Mouse (Mus musculus): ENCODE data around the gene Ezh1.

The Ezh1 gene

DNA sequence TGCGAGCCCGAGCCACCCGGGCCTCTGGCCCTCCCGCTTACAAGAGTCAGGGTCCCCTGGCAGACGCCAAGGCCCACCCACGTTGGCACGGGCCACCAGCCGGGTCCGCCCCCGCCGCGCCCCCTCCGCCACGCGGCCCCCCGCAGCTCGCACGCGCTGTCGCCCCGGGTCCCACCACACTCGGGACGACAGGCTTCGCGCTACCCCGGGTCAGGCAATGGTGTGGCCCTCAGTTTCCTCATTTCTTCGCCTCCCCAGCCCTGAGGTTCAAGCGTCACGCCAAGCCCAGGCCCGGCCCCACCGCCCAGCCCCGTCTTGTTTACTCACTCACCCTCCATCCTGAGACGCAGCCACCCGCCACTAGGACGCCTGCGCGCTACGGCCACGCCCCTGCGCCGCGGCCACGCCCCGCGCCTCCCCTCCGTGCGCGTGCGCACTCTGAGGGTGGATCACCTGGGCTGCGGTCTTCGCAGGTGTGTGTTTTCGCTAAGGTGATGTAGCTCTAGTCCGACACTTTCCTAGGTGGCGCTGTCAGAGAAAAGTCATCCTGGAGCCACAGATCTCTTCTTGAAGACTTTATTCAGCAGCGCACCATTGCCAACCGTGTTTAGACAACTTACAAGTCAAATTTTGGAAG is at the start of gene Ezh1:
TSS of gene Ezh1 (minus strand) at position 399 of the 637 bp plus-strand sequence.
- in situ Hi-C loops (cut with MboI, MseI) = no loop called here

GRCm38 (mm10) chr11:101275309-101275708 is 49.0 kb upstream of the Ezh1 start:
- in situ Hi-C loops (cut with MboI, MseI) = no loop called here

DNA sequence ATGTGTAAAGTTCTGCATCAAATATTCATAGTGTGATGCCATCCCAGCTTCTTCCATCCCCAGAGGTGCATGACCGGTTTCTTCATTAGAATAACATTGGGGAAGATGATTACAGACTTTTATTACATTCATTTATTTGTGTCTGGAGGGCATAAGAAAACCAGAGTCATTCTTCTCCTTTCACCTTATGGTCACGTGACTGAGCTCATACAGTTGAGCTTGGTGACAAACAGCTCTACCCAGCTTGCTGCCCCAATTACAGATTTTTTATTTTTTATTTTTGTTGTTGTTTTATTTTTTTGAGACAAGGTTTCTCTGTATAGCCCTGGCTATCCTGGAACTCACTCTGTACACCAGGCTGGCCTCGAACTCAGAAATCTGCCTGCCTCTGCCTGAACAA is 46.2 kb upstream of the Ezh1 start:
- in situ Hi-C loops (cut with MboI, MseI) = no loop called here

DNA sequence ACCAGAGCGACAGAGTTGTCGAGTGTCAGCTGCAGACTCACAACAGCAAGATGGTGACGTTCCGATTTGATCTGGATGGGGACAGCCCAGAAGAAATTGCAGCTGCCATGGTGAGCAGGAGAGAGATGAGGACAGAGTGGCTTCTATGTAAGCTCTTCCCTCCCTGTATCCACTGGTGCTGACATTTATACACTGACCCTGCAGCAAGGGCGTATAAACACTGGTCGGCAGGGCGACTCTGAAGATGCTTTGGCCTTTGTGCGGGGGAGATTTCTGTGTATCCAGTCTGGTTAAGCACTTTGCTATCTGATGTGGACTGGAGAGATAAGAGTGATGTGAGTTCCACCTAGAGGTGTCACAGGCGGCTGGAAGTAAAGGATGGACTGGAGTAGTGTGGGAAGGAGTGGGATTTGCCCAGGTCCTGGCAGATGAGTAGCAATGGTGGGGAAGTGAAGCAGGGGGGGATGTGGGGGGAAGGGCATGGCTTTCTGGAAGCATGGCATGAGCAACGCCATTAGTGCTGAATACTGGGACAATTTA is 43.4 kb upstream of the Ezh1 start:
- in situ Hi-C loops (cut with MboI, MseI) = no loop called here

DNA sequence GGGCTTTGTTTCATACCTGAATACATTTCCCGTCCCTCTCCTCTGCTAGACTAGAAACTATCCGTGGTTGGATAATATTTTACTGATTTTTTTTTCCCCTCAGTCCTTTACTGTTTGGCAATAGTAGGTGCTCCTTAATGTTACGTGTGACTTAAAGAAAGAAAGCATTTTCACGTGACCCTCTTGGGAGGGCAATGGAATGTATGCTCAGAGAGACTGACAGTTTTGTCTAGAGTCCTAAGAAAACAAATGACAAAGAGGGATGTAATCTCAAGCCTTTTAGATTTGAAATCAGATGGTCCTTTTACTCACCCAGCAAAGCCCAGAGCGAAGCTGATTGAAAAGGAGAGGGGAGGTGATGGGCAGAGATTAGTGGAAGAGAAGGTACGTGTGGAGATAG is 39.6 kb upstream of the Ezh1 start:
- in situ Hi-C loops (cut with MboI, MseI) = no loop called here

GRCm38 (mm10) chr11:101264954-101265471 is 38.8 kb upstream of the Ezh1 start:
- in situ Hi-C loops (cut with MboI, MseI) = no loop called here

GRCm38 (mm10) chr11:101263989-101264280 is 37.7 kb upstream of the Ezh1 start:
- in situ Hi-C loops (cut with MboI, MseI) = no loop called here

GRCm38 (mm10) chr11:101263138-101263988 is 37.1 kb upstream of the Ezh1 start:
- in situ Hi-C loops (cut with MboI, MseI) = no loop called here

DNA sequence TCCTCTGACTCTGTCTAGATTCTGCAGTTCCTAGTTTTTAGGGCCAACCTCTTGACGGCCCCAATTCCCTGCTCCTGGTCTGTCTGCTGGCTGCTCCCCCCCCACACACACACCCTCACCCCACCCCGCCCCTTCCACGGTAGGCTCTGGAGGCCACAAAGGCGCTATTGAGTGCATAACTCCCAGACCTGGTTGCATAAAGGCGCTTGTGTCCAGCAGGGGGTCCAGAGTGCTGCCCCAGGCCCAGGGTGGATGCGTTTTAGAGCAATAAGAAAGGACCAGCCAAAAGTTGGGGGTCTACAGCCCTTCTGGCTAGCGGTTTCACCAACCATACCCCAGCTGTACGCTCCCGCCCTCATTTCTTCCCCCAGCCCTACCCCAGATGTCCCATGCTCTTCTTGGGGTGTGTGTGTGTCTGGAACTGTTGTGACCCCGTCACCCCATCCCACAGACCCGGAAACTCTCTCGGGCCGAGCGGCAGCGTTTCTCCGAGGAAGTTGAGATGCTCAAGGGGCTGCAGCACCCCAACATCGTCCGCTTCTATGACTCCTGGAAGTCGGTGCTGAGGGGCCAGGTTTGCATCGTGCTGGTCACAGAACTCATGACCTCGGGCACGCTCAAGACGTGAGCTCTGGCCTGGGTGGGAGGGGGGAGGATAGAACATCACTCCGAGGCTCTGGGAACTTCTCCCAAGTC is 36.2 kb upstream of the Ezh1 start:
- in situ Hi-C loops (cut with MboI, MseI) = no loop called here

DNA sequence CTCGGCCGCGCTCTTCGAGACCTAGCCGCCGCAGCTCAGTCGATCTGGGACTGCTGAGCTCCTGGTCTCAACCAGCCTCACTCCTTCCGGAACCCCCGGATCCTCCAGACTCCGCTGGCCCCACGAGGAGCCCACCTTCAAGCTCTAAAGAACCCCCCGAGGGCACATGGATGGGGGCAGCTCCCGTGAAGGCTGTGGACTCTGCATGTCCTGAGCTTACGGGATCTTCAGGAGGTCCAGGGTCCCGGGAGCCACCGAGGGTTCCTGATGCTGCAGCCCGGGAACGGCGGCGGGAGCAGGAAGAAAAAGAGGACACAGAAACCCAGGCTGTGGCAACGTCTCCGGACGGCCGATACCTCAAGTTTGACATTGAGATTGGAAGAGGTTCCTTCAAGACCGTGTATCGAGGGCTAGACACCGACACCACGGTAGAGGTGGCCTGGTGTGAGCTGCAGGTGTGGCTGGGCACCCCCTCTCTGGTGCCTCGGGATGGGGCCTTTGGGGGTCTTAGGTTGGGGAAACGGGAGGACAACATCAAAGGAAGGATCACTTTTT is 34.6 kb upstream of the Ezh1 start:
- in situ Hi-C loops (cut with MboI, MseI) = no loop called here

GRCm38 (mm10) chr11:101259948-101260825 is 33.9 kb upstream of the Ezh1 start, which contains the start of gene Wnk4:
TSS of gene Wnk4 (plus strand) at chr11:101260567.
- in situ Hi-C loops (cut with MboI, MseI) = loop anchor here (10.0 kb wide), 1 partner anchor 1195 kb away; no protein-coding TSS in a partner anchor

DNA sequence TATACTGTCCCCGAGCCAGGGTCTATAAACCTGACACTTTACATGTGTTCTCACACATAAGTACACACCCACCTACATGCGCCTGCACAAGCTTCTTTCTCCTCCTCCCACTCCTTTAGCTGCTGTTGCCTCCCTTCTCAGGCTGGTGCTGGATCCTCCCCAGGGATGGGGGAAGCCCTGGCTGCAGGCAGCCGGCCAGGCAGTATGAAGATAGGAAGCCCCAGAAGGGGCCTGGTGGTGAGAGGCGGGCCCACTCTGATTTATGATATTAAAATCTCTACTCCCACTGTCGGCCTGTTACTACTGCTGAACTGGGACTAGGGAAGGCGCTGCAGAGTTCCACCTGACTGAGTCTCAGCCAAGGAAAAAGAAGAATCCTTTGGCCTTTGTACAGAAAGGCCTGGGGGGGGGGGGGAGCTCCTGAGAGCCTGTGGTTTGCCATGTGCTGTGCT is 33.0 kb upstream of the Ezh1 start:
- in situ Hi-C loops (cut with MboI, MseI) = loop anchor here (10.0 kb wide), 1 partner anchor 1196 kb away; no protein-coding TSS in a partner anchor

DNA sequence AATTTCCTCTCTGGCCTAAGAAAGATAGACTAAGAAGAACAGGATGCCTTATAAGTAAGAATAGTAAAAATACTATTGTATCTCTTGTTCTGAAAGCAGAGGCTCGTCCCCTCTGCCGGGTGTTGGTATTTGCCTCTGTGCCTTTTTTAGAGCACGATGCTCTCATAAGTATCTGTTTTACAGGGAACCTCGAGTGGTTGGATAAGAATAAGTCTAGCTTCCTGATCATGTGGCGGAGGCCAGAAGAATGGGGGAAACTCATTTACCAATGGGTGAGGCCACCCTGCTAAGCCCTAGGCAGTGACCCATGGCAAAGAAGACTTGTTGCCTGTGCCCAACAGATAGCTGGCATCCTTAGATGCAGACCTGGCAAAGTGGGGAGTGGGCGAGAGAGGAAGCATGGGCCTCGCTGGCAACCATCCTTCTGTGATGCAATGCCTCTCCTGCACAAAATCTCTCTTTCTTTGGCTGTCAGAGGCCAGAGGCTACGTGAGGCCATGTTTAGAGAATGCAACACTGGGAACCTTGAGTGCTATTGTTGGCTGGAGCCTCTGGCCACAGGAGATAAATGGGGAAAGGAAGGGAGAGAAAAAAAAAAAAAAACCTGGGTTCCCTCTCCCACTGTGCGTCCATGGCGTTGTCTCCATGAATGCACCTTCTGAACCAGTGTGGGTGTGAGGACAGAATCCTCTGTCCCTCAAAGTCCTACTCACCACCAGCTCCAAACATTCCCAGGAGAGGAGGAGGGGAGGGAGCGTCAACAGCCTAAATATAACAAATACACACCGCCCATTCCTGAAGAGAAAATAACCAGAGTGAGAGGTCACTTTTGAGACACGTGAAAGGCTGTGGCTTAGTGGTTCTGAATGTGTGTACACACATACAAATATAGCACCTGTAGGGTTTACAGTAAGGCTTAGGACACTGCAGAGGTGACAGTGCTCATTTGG is 29.8 kb upstream of the Ezh1 start:
- in situ Hi-C loops (cut with MboI, MseI) = loop anchor here (10.0 kb wide), 1 partner anchor 1199 kb away; no protein-coding TSS in a partner anchor

- in situ Hi-C loops (cut with MboI, MseI) = loop anchor here (10.0 kb wide), 1 partner anchor 1201 kb away; no protein-coding TSS in a partner anchor
Measured at GRCm38 (mm10) chr11:101253613-101254389, 27.5 kb upstream of the Ezh1 start, which contains the start of gene Vps25. TSS of gene Vps25 (plus strand) at chr11:101253707.

- in situ Hi-C loops (cut with MboI, MseI) = loop anchor here (10.0 kb wide), 1 partner anchor 1202 kb away; no protein-coding TSS in a partner anchor
Measured at GRCm38 (mm10) chr11:101252941-101253340, 26.7 kb upstream of the Ezh1 start.

- in situ Hi-C loops (cut with MboI, MseI) = loop anchor here (10.0 kb wide), 1 partner anchor 1204 kb away; no protein-coding TSS in a partner anchor
Measured at GRCm38 (mm10) chr11:101251031-101251430, 24.8 kb upstream of the Ezh1 start.

DNA sequence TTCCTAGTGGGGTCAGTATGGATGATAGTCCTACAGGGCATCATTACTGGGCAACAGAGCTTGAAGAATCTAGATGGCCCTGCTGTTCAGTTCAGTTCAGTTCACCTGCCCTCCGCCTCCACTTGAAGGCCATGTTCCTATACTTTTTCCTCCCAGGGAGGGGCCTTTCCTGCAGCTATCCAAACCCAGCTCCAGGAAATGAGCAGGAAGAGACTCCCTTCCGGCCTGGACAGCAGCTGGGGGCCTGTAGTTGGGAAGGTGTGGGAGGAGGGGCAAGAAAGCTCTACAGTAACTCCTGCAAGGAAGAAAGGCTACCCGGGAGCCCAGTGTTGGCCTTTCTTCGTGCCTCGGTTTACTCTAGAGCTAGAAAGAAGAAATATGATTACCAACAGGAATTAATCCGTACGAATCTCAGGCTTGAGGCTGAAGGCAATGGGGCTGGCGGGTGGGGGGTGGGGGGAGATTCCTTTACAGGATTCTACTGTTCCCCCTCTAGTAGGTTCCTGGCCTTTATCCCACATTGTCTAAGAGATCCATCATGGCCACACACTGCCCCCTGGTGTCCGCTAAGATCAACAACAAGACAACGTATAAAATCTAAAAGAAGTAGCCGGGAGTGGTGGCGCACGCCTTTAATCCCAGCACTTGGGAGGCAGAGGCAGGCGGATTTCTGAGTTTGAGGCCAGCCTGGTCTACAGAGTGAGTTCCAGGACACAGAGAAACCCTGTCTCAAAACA is 22.2 kb upstream of the Ezh1 start:
- in situ Hi-C loops (cut with MboI, MseI) = no loop called here

Data from regulatory T cell (primary cell).